Mouse (Mus musculus) forebrain, embryonic 14.5 days (tissue): ENCODE results near the gene Il11ra1. TPM values are rescaled to one million over a fixed set of nuclear protein-coding genes. Genes with fewer than 3 reads are reported as not detected.

Experiments used
- ATAC-seq: fragments of 200-750 bp; cut with Nextera tagmentation; 2 replicates; pipeline ENCODE4 v1.8.0; 2017; ENCODE audit warnings: mild to moderate bottlenecking, moderate library complexity
- DNase-seq: peaks from one replicate; pipeline ENCODE4 v3.0.0-alpha.2; 2015; ENCODE audit warnings: low spot score
- H3K27ac ChIP-seq: fragments of 300-500 bp; sonication (generic); 2 replicates; pipeline ENCODE4 v1.5.1; 2014; ENCODE audit warnings: low read depth, mild to moderate bottlenecking, control low read depth, low read length, moderate library complexity
- H3K27me3 ChIP-seq: fragments of 300-500 bp; sonication (generic); replicated peaks from 2 replicates; pipeline ENCODE4 v1.6.1; 2014; ENCODE audit warnings: low read length, control low read depth, mixed read lengths; ENCODE audit not compliant: control insufficient read depth, insufficient read depth
- H3K36me3 ChIP-seq: fragments of 300-500 bp; sonication (generic); 2 replicates; pipeline ENCODE4 v1.6.1; 2014; ENCODE audit warnings: low read length, control low read depth; ENCODE audit not compliant: control insufficient read depth, insufficient read depth
- H3K4me1 ChIP-seq: fragments of 300-500 bp; sonication (generic); 2 replicates; pipeline ENCODE4 v1.6.1; 2014; ENCODE audit warnings: antibody characterized with exemption, low read length, control low read depth; ENCODE audit not compliant: control insufficient read depth, insufficient read depth
- H3K4me2 ChIP-seq: fragments of 300-500 bp; sonication (generic); 2 replicates; pipeline ENCODE4 v1.6.1; 2014; ENCODE audit warnings: mild to moderate bottlenecking, control low read depth, low read length
- H3K4me3 ChIP-seq: fragments of 300-500 bp; sonication (generic); 2 replicates; pipeline ENCODE4 v1.5.1; 2014; ENCODE audit warnings: low read depth, low read length, control low read depth
- H3K9ac ChIP-seq: fragments of 300-500 bp; sonication (generic); 2 replicates; pipeline ENCODE4 v1.6.1; 2014; ENCODE audit warnings: mild to moderate bottlenecking, low read length, control low read depth, moderate library complexity
- H3K9me3 ChIP-seq: fragments of 300-500 bp; sonication (generic); replicated peaks from 2 replicates; pipeline ENCODE4 v1.6.1; 2016; ENCODE audit warnings: low read length, control low read depth, mixed read lengths; ENCODE audit not compliant: control insufficient read depth
- WGBS: fragments of 180-500 bp; shearing (Covaris S2); extraction: QIAGEN DNeasy Blood & Tissue Kit; methylation state at CpG from one replicate; pipeline ENCODE4 v1.1.7; 2014; 5-methylcytosine and 5-hydroxymethylcytosine counted together
- polyA plus RNA-seq: library from polyadenylated mRNA; unstranded; fragments of >200 nt; fragmentation: Nextera tagmentation; extraction: Ambion mirVana; gene quantifications from 2 replicates; pipeline ENCODE4 v1.2.1, GENCODE M21; 2014

Il11ra1 gene
- polyA plus RNA-seq, 1 experiment from 2014 or later = 24.3 TPM

DNA sequence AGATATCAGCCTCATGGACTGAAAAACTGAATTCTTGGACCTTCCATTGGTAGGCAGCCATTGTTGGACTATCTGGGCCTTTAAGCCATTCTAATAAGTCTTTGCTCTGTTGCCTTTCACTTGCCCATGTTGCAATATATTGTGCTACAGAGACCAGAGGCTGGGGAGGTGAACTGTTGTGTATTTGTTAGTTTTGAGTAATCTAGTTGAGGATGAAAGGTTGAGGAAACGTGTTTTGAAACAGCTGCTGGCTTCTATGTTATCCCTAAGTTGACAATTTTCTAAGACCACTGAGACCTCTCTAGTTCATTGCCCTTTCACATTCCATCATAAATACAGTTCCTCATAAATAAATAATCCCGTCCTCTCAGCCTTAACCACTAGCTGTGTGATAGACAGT, 44.3 kb downstream of the Il11ra1 start:
- no peak overlapping the region for H3K4me3 ChIP-seq
- H3K4me2 ChIP-seq = no peak overlapping the region
- H3K9ac ChIP-seq = no peak overlapping the region
- H3K27ac ChIP-seq = no peak overlapping the region
- no peak for ATAC-seq
- DNase-seq = no peak
- peaks cover 4% of the 10 kb centered on the region for H3K36me3 ChIP-seq
- 78% methylated on average over 2 of the region's 2 CpGs for WGBS
- H3K4me1 ChIP-seq = peaks cover 8% of the 10 kb centered on the region
- H3K9me3 ChIP-seq = peaks cover 5% of the 10 kb centered on the region; the same call in 1 of the 2 replicates
- H3K27me3 ChIP-seq = no peaks in the 10 kb centered on the region

DNA sequence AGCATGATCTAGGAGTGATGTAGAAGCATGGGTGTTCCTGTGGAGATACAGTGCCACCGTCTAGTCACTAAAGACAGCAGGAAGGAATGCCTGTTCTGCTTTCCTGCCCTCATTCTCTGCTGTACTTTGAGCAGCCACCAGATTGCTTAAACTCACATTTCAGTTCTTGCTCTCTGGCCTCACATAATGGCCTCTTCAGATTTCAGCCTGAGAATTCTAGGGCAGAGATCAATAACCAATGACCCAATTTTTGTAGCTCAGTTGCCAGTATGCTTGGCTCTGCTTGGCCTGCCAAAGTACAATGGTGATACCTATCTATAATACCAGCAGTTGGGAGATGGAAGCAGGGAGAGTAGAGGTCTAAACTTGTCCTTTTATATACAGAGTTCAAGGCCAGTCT, 45.2 kb downstream of the Il11ra1 start:
- Histone ChIP-seq H3K4me2 (no peak overlapping the region), H3K4me1 (peaks cover 2% of the 10 kb centered on the region; the same call in 1 of the 2 replicates), H3K9ac (no peak overlapping the region), H3K27ac (no peak overlapping the region), H3K36me3 (no peaks in the 10 kb centered on the region), H3K27me3 (no peaks in the 10 kb centered on the region), H3K9me3 (peaks cover 5% of the 10 kb centered on the region; the same call in 1 of the 2 replicates), H3K4me3 (no peak overlapping the region)
- WGBS = 88% methylated on average over 1 of the region's 1 CpGs
- DNase-seq = no peak
- ATAC-seq = no peak

DNA sequence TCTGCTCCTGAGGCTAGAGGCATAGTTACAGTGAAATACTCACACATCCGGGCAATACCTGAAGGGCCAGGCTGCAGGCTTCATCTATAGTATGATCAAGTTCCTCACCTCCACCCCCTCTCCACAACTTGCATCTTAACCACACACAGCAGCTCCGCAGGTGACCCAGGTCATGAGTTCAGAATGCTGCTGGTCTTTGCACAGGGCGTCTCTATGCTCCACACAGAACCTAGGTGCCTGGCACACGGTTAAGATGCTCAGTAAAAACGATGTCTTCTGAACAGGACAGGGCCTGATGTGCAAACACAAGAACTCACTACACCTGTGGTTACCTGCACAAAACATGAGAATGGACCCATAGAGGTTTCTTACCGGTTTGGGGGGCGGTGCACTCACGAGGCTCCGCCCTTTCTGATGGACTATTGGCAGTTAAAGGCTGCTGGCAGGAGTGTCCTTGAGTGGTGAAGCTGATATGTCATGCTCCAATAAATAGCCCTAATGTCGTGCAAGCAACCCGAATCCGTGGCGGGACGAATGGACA, 55.1 kb downstream of the Il11ra1 start, which contains the start of gene Galt:
TSS of gene Galt (plus strand) at position 432 of the 541 bp plus-strand sequence.
- DNase-seq (no peak), ATAC-seq (peak; percentile 56)
- Histone ChIP-seq H3K4me3 (peak within 1 kb of the TSS; percentile 49), H3K27ac (peak within 1 kb of the TSS; percentile 34; the same call in 1 of the 2 replicates), H3K9me3 (no peaks in the 10 kb centered on the region), H3K9ac (peak within 1 kb of the TSS; percentile 67), H3K36me3 (no peaks in the 10 kb centered on the region), H3K4me1 (0 out of 2 replicates have a peak, but pooled peaks cover 4% of the 10 kb centered on the region), H3K4me2 (peak within 1 kb of the TSS; percentile 94), H3K27me3 (no peaks in the 10 kb centered on the region)
- 14% methylated on average over 14 of the region's 14 CpGs for WGBS

DNA sequence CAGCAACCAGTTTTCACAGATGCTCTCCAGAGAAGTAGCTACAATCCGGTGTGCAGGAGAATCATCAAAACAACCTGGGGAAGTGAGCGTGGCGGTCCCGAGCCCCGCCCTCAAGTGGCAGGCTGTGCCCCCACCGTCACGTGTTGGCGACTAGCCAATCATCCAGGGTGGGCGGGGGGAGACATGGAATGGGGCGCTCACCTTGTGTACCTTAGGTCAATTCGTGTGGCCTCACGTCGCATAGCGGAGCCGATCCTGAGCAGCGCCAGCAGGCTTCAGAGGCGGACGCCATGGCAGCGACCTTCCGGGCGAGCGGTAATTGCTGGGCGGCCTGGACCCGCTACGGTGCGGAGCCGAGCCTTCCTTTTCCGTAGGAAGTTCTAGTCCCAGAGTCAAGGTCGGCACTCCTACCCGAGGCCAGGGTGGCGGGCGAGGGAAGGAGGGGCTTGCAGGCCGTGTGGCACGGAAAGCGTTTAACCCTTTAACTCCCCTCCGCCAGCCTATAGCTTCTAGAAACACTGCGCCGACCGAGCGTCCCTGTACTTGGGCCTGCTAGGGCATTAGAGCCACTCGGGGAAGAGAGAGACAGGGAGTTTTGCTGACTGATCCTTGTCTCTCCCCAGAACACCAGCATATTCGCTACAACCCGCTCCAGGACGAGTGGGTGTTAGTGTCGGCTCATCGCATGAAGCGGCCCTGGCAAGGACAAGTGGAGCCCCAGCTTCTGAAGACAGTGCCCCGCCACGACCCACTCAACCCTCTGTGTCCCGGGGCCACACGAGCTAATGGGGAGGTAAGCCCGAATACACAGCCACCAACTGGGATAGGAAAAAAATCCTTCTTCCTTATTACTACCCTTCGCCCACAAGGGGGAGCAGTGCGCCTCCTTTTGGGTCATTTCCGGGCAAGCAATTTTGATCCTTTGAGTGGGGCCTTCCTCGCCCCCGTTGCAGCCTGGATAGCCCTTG, 55.8 kb downstream of the Il11ra1 start, which contains the start of gene Sigmar1:
TSS of gene Sigmar1 (minus strand) at position 820 of the 968 bp plus-strand sequence.
- ATAC-seq (peak; percentile 77), DNase-seq (peak; percentile 89)
- Histone ChIP-seq H3K4me2 (peak within 1 kb of the TSS; percentile 94), H3K4me1 (peaks cover 8% of the 10 kb centered on the region), H3K9ac (peak within 1 kb of the TSS; percentile 67), H3K27ac (peak within 1 kb of the TSS; percentile 34; the same call in 1 of the 2 replicates), H3K4me3 (peak within 1 kb of the TSS; percentile 49), H3K9me3 (no peaks in the 10 kb centered on the region), H3K36me3 (no peaks in the 10 kb centered on the region), H3K27me3 (no peaks in the 10 kb centered on the region)
- under 1% methylated on average over 57 of the region's 57 CpGs for WGBS

DNA sequence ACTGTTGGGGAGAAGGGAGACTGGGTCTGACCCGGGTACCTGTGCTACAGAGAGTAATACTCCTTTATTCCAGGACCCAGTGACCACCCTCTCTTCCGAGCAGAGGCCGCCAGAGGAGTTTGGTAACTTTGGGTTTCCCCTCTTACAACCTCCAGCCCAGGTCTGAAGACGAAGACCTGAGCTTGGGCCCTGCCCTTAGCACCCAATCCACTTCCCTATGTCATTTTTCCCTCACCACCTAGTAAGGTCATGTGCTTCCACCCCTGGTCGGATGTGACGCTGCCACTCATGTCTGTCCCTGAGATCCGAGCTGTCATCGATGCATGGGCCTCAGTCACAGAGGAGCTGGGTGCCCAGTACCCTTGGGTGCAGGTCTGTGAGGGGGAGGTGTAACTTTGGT, 56.7 kb downstream of the Il11ra1 start:
- Histone ChIP-seq H3K4me1 (peaks cover 16% of the 10 kb centered on the region), H3K27me3 (no peaks in the 10 kb centered on the region), H3K9ac (peak overlapping the region; percentile 67), H3K4me3 (peak overlapping the region; percentile 49; the same call in 1 of the 2 replicates), H3K9me3 (no peaks in the 10 kb centered on the region), H3K27ac (no peak overlapping the region), H3K4me2 (peak overlapping the region; percentile 94), H3K36me3 (no peaks in the 10 kb centered on the region)
- ATAC-seq = 0 out of 2 replicates have a peak, but pooled peaks have one; percentile 1
- 76% methylated on average over 8 of the region's 8 CpGs for WGBS
- no peak for DNase-seq

DNA sequence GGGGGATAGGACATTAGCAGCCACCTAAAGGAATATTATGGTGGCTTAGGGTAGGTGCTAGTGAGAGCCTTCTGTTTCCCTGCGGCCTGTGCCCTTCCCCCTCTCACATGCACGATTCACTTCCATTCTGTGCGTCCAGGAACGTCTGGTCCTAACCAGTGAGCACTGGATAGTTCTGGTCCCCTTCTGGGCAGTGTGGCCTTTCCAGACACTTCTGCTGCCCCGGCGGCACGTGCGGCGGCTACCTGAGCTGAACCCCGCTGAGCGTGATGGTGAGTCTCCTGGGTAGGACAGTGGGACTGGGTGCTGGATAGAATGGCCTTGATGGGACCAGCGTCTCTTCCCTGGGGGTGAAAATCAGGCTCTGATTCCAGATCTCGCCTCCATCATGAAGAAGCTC, 57.5 kb downstream of the Il11ra1 start:
- peaks cover 21% of the 10 kb centered on the region for H3K4me1 ChIP-seq
- no peak for DNase-seq
- H3K27me3 ChIP-seq = no peaks in the 10 kb centered on the region
- no peak overlapping the region for H3K9ac ChIP-seq
- no peak overlapping the region for H3K4me2 ChIP-seq
- ATAC-seq = no peak
- no peaks in the 10 kb centered on the region for H3K9me3 ChIP-seq
- no peak overlapping the region for H3K4me3 ChIP-seq
- 90% methylated on average over 13 of the region's 13 CpGs for WGBS
- no peaks in the 10 kb centered on the region for H3K36me3 ChIP-seq
- H3K27ac ChIP-seq = no peak overlapping the region

DNA sequence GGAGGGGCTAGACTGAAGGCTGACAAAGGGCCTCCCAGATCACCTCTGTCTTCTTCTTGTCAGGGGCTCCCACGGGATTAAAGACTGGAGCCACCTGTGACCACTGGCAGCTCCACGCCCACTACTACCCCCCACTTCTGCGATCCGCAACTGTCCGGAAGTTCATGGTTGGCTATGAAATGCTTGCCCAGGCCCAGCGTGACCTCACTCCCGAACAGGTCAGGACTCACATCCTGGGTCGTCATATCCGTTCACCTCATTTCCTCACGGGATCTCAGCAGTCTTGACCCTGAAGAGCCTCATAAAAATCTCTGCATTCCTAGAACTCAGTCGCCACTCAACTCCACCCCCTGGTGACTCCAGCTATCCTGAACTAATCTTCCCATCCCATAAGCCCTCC, 58.2 kb downstream of the Il11ra1 start:
- no peak overlapping the region for H3K4me3 ChIP-seq
- H3K4me1 ChIP-seq = peaks cover 22% of the 10 kb centered on the region
- DNase-seq = no peak
- H3K9me3 ChIP-seq = no peaks in the 10 kb centered on the region
- no peak overlapping the region for H3K9ac ChIP-seq
- 87% methylated on average over 11 of the region's 11 CpGs for WGBS
- H3K4me2 ChIP-seq = no peak overlapping the region
- H3K27me3 ChIP-seq = no peaks in the 10 kb centered on the region
- ATAC-seq = no peak
- H3K27ac ChIP-seq = no peak overlapping the region
- H3K36me3 ChIP-seq = no peaks in the 10 kb centered on the region

DNA sequence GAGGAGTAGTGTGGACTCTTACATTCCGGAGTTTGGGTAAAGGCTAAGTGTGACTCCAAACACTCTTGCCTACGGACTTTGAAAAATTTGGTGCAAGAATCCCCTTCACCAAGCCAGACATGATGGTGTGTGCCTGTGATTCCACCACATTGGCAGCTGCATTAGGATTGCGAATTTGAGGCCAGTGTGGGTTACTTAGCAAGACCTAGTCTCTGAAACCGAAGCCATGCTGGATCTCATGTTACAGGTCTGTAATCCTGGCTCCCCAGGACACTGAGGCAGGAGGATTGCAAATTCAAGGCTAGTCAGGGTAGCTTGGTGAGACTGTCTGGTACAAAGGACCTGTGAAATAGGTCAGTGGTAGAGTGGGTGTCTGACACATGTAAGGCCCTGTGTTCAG, 58.9 kb downstream of the Il11ra1 start:
- Histone ChIP-seq H3K27ac (no peak overlapping the region), H3K9me3 (no peaks in the 10 kb centered on the region), H3K4me2 (no peak overlapping the region), H3K9ac (no peak overlapping the region), H3K4me1 (peaks cover 22% of the 10 kb centered on the region), H3K4me3 (no peak overlapping the region), H3K36me3 (no peaks in the 10 kb centered on the region), H3K27me3 (no peaks in the 10 kb centered on the region)
- no peak for DNase-seq
- no peak for ATAC-seq
- WGBS = 90% methylated on average over 4 of the region's 4 CpGs
